Mouse (Mus musculus) olfactory bulb, adult 2 months (tissue): Measurements from ENCODE around the gene C130050O18Rik.

Source experiments
- CTCF ChIP-seq: fragments of 200-500 bp; IDR thresholded peaks from 2 replicates; pipeline ENCODE4 v1.5.1; 2012; ENCODE audit warnings: low read depth, mild to moderate bottlenecking, low read length, moderate library complexity; ENCODE audit not compliant: insufficient read depth
- POLR2A ChIP-seq: fragments of 200-500 bp; IDR thresholded peaks from 2 replicates; pipeline ENCODE4 v1.6.1; 2012; ENCODE audit warnings: mild to moderate bottlenecking, low read depth, low read length, moderate library complexity; ENCODE audit not compliant: insufficient read depth

DNA sequence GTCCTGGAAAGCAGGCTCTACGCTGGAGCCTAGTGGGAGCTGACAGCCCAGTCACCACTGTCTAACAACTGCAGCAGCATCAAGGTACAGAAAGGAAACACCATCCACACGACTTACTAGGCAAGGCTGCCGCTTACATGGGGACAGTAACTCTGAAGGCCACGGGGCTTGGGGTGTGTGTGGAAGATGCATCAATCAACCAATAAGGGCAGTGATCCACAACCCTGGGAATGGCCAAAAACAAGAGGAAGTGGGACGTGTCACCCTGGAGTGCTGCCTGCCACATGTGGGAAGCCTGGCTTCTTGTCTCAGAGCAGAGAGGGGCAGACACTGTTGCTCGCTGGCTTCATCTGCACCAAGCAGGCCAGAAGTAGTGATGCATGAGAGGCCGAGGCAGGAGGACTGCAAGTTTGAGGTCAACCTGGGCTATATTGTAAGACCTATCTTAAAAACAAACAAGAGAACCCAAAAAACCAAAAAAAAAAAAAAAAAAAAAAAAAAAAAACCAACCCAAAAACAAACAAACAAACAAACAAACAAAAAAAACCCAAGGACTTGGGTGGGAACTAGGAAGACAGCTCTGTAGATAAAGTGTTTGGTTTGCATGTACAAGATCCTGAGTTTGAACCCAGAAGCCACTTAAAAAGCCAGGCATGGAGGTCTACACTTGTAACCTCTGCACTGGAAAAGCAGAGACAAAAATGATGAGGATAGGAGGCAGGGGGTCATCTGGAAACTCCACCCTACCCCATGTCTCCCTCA lies 27.8 kb downstream of the C130050O18Rik start:
- TF ChIP-seq CTCF (no peak), POLR2A (no peak)
